Mouse (Mus musculus) thymus, postnatal 4 days (tissue): Measurements from ENCODE around the gene Klhl35.

ENCODE experiments used
- DNase-seq: peaks from one replicate; pipeline ENCODE4 v3.0.0; 2021

Klhl35 gene

GRCm38 (mm10) chr7:99465811-99466210, at the start of gene Klhl35:
Gene Klhl35, plus strand, starts transcription at chr7:99466004.
- no peak for DNase-seq

- DNase-seq = no peak
These were observed 46.5 kb upstream of the Klhl35 start for GRCm38 (mm10) chr7:99419311-99419710.

- no peak for DNase-seq
These were observed 44.8 kb upstream of the Klhl35 start for GRCm38 (mm10) chr7:99421006-99421405.

- DNase-seq = no peak
These were observed 41.2 kb upstream of the Klhl35 start for GRCm38 (mm10) chr7:99424538-99425155.

GRCm38 (mm10) chr7:99425706-99426105, 40.1 kb upstream of the Klhl35 start:
- no peak for DNase-seq

GRCm38 (mm10) chr7:99427031-99427430, 38.8 kb upstream of the Klhl35 start:
- DNase-seq = no peak

GRCm38 (mm10) chr7:99427987-99428386, 37.8 kb upstream of the Klhl35 start:
- no peak for DNase-seq

GRCm38 (mm10) chr7:99428836-99429235, 37.0 kb upstream of the Klhl35 start:
- no peak for DNase-seq

- no peak for DNase-seq
These were observed 36.0 kb upstream of the Klhl35 start for GRCm38 (mm10) chr7:99429786-99430185.

GRCm38 (mm10) chr7:99430246-99430645, 35.6 kb upstream of the Klhl35 start:
- no peak for DNase-seq

- DNase-seq = no peak
These were observed 33.6 kb upstream of the Klhl35 start for GRCm38 (mm10) chr7:99432248-99432647.

- no peak for DNase-seq
These were observed 32.9 kb upstream of the Klhl35 start for GRCm38 (mm10) chr7:99432863-99433262.

- peak; percentile 30 for DNase-seq
These were observed 31.0 kb upstream of the Klhl35 start for GRCm38 (mm10) chr7:99434672-99435250.

GRCm38 (mm10) chr7:99436530-99436929, 29.3 kb upstream of the Klhl35 start:
- DNase-seq = no peak

GRCm38 (mm10) chr7:99438881-99439280, 26.9 kb upstream of the Klhl35 start:
- DNase-seq = no peak

GRCm38 (mm10) chr7:99441534-99442072, 24.2 kb upstream of the Klhl35 start:
- DNase-seq = no peak

GRCm38 (mm10) chr7:99443164-99443563, 22.6 kb upstream of the Klhl35 start:
- no peak for DNase-seq

GRCm38 (mm10) chr7:99444012-99444411, 21.8 kb upstream of the Klhl35 start:
- DNase-seq = peak; percentile 48

GRCm38 (mm10) chr7:99445833-99446232, 20.0 kb upstream of the Klhl35 start:
- DNase-seq = peak; percentile 33

GRCm38 (mm10) chr7:99447323-99447722, 18.5 kb upstream of the Klhl35 start:
- no peak for DNase-seq

GRCm38 (mm10) chr7:99448619-99449018, 17.2 kb upstream of the Klhl35 start:
- no peak for DNase-seq

GRCm38 (mm10) chr7:99449063-99449462, 16.7 kb upstream of the Klhl35 start:
- DNase-seq = peak; percentile 43

- DNase-seq = no peak
These were observed 16.1 kb upstream of the Klhl35 start for GRCm38 (mm10) chr7:99449751-99450150.

- peak; percentile 62 for DNase-seq
These were observed 15.1 kb upstream of the Klhl35 start for GRCm38 (mm10) chr7:99450703-99451102.

- DNase-seq = no peak
These were observed 12.9 kb upstream of the Klhl35 start for GRCm38 (mm10) chr7:99452859-99453258.
